Mouse (Mus musculus): Measurements from ENCODE around the gene Tpx2. TPM values are rescaled to one million over a fixed set of nuclear protein-coding genes. Genes with fewer than 3 reads are reported as not detected.

The Tpx2 gene
- total RNA-seq, 4 experiments from 2014 or later, result 1.9 to 2.9 (median 2.2) TPM

DNA sequence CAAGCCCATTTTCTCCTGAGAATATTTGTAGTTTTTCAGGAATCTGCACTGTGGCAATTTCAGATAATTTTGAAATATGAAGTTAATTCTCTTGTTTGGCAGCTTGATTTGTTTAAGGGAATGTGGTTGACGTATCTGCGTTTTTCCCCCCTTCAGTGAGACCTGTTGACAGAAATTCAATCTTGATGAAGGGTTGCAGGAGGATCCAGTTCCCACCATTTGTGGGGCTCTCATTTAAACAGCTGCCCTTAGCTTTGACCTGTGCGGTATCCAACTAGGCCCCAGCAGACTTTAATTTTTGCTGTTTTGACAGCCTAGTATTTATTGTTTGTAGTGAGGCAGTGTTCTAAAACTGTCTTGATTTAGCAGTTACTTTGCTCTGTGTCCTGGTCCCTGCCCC, 11.7 kb downstream of the Tpx2 start:
- DNase-seq (ENCODE audit: low spot score in 2 of 2), result no peak

DNA sequence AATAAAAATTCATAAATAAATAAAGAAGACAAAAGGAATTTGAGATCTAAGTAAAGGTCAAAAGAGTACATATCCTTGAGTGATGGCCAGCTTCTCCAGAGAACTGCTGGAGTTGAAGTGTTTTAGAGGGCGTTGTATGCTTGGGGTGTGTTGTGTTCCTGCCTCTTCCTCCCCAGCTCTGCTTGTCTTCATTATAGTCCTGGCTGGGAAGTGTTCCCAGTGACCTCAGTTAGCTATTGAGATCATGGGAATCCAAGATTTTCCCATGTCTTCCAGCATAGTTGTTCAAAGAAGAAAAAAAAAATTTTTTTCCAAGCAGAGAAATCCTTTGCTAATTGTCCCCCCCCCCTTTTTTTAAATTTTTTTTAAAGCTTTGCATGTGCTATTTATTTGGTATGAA, 14.1 kb downstream of the Tpx2 start:
- no peak for DNase-seq (ENCODE audit: low spot score in 2 of 2)

GRCm38 (mm10) chr2:152862638-152863037, 14.9 kb downstream of the Tpx2 start:
- DNase-seq (ENCODE audit: low spot score in 2 of 2), result no peak

DNA sequence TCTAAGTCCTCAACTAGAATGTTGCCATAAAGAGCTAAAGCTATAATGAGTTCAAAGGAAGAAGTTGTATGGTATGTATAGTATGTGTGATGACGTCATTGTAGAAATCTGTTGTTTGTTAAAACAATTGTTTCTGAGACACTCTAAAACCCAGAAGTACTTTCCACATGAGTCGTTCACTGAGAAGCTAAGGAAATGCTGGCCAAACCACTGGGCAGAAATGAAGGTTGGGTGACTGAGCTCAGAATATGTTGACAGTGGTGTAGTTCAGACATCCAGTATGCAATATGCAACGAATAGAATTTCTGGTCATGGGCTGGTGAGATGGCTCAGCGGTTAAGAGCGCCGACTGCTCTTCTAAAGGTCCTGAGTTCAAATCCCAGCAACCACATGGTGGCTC, 15.6 kb downstream of the Tpx2 start:
- DNase-seq (ENCODE audit: low spot score in 2 of 2), result no peak

DNA sequence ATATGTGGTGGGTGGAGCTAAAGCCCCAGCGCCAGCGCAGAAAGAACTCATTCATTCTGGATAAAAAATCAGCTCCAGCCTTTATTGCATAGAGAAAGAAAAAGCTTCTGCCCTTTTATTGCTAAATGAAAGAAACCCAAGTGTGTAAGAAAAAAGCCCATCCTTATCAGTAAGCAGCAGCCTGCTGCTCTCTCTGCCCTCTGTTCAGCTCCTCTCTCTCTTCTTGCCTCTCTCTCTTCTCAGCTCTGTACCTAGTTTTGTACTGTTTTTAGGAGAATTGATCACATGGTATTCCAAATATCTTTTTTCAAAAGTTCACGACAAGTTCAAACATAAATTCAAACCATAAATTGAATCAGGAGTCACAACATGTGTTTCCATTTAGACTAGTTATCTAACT, 30.5 kb downstream of the Tpx2 start:
- no peak for DNase-seq (ENCODE audit: low spot score in 2 of 2)

DNA sequence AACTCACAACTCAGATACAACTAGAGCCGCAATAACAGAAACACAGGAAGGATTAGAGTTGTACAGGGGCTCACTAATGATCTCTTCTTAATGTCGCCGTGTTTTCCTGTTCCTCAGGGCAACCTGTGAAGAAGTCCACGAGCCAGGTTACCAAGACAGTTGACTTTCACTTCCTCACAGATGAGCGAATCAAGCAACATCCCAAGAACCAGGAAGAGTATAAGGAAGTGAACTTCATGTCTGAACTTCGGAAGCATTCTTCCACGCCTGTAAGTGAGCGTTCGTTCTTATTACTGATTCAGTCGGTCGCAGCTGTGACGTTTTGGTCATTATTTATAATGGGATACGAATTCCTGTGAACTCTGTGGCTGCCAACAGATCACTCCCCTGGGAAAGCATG, 33.1 kb downstream of the Tpx2 start:
- DNase-seq (ENCODE audit: low spot score in 2 of 2), result no peak

GRCm38 (mm10) chr2:152884101-152884645, 36.4 kb downstream of the Tpx2 start:
- peak in 1 of 2 experiments; percentile 84 for DNase-seq (ENCODE audit: low spot score in 2 of 2)

GRCm38 (mm10) chr2:152887230-152887629, 39.5 kb downstream of the Tpx2 start:
- no peak for DNase-seq (ENCODE audit: low spot score in 2 of 2)

GRCm38 (mm10) chr2:152888774-152889173, 41.0 kb downstream of the Tpx2 start:
- no peak for DNase-seq (ENCODE audit: low spot score in 2 of 2)

DNA sequence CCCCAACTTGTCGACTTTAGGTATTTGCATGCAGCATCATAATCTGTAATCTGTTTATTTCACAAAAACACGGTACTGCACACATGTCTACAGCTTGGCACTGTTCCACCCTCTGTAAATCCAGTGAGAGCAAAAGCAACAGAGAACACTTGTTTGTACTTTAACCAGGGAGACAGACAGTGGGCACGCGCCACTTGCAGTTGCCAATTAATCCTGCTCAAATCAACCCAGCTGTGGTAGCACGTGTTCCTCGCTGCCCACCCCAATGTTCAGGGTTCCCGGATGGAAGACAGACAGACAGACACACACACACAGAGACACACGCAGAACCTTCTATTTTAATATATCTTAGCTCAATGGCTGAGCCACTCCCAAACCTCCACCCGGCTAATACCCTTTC, 48.1 kb downstream of the Tpx2 start:
- no peak for DNase-seq (ENCODE audit: low spot score in 2 of 2)

DNA sequence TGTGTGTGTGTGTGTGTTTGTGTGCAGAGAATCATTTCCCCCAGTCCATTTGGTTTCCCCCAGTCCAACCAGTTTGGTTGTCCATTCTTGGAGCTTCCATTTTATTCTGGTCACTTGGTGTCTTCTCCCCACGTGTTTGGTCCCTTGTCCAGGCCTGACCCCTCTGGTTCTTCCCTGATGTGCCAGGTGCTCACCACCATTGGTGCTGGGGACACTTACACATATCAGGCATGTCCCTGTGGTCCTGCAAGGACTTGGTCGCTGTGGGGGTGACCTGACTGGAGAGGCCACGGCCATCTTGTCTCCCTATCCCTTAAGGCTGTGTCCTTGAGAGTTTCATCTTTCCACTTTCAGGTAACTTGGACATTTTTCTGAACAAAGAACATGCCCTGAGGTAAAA, 49.2 kb downstream of the Tpx2 start:
- DNase-seq (ENCODE audit: low spot score in 2 of 2), result no peak

DNA sequence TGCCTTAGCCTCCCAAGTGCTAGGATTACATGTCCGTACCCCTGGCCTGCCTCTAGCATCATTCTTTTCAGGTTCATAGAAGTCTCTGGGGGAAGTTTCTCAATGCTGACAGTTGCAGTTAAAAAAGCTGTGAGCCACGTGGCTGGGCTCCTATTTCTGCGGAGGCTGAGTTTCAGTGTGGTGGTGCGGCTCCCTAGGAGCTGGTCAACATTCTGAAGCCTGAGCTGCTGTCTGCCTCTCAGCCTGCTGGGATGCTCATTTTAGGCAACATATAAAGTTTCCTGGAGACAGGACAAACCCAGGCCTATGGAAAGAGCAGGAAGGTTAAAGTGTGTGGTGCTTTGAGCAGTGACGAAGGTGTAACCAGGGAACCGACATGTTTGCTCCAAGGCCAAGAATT, 51.2 kb downstream of the Tpx2 start:
- DNase-seq (ENCODE audit: low spot score in 2 of 2), result no peak

DNA sequence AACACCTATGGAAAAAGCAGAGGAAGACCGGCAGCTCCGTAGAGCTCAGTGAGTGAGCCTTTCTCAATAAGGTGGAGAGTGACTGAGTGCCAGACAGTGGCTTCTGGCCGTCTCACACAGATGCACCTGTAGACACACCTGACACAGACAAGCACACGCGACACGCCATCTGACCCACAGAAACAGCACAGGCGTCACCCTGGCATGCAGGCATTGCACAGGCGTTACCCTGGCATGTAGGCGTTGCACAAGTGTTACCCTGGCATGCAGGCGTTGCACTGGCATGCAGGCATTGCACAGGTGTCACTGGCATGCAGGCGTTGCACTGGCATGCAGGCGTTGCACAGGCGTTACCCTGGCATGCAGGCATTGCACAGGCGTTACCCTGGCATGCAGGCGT, 53.5 kb downstream of the Tpx2 start:
- DNase-seq (ENCODE audit: low spot score in 2 of 2), result no peak

DNA sequence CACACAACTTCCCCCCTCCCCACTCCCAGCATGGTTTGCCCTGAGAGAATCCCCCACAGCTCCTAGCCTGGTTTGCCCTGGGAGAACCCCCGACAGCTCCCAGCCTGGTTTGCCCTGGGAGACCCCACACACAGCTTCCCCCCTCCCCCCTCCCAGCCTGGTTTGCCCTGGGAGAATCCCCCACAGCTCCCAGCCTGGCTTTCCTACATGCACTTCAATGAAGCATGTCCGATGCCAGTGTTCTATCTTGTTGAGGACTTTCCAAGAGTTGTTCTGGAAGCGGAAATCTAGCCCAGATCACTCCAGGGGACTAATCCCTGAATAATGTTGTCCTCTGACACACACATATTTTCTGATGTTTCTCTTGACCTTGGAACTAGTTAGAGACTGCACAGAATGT, 54.9 kb downstream of the Tpx2 start:
- DNase-seq (ENCODE audit: low spot score in 2 of 2), result no peak

- no peak for DNase-seq (ENCODE audit: low spot score in 2 of 2)
Observed at GRCm38 (mm10) chr2:152903586-152903985, 55.8 kb downstream of the Tpx2 start.

- DNase-seq (ENCODE audit: low spot score in 2 of 2), result no peak
Observed at GRCm38 (mm10) chr2:152904127-152904643, 56.4 kb downstream of the Tpx2 start.

DNA sequence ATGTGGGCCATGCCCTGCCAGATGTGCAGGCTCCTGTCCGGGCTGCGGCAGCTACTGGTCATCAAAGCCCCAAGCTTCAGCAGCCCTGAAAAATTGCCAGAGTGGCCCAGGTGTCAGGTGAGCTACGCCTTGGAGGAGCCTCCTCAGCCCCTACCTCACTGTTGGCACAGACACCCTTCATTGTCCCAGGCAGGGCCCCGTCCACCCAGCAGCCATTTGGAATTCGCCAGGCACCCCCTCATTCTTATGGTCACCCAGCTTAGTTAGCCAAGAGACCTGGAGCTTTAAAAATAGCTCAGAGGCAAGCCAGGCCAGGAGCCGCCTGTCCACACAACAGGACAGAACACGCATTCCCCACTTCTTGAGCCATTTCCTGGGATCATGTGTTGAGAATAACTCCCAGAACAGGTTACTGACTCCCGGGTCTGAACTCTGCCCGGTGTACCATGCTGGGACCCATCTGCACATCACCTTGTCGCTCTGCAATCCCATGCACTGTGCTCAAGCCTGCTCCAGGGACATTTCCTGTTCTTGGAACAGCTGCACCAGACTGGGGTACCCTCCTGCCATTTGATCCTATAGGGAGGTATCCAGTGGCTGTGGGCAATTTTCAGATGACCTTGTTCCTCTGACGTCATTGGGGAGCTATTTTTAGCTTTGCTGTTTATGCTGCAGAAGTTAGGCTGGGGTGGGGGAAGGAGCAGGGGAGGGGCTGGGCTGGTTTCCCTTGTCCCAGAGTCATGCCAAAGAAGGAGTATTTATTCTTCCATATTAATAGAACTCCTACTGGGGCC, 57.5 kb downstream of the Tpx2 start:
- no peak for DNase-seq (ENCODE audit: low spot score in 2 of 2)

- DNase-seq (ENCODE audit: low spot score in 2 of 2), result no peak
Observed at GRCm38 (mm10) chr2:152906274-152907037, 58.7 kb downstream of the Tpx2 start.

GRCm38 (mm10) chr2:152907114-152907943, 59.6 kb downstream of the Tpx2 start:
- no peak for DNase-seq (ENCODE audit: low spot score in 2 of 2)

DNA sequence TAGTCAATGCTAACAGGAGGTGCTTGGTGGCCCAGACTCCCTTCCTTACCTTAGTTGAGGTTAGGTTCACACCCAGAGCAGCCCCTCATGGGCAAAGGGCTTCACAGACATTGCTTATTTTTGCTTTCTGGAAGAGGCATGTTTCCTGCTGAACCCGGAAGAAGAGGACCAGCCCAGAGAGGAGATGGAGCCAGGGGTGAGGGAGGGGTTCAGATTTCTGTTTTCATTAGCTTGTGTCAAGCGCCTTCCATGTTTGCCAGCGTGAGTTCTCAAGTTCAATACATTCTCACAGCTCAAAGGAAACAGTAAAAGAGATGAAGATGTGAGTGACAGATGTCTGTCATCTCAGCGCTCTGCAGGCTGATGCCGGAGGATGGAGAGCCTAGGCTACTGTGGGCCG, 62.1 kb downstream of the Tpx2 start:
- DNase-seq (ENCODE audit: low spot score in 2 of 2), result no peak

- DNase-seq (ENCODE audit: low spot score in 2 of 2), result no peak
Observed at GRCm38 (mm10) chr2:152911031-152911430, 63.3 kb downstream of the Tpx2 start, which contains the start of gene Mylk2. TSS of gene Mylk2 (plus strand) at chr2:152911352.

Data from left cerebral cortex, adult 8-10 months (tissue).